ENCODE assay signal across 11 mouse cellular contexts in the genomic region with DNA sequence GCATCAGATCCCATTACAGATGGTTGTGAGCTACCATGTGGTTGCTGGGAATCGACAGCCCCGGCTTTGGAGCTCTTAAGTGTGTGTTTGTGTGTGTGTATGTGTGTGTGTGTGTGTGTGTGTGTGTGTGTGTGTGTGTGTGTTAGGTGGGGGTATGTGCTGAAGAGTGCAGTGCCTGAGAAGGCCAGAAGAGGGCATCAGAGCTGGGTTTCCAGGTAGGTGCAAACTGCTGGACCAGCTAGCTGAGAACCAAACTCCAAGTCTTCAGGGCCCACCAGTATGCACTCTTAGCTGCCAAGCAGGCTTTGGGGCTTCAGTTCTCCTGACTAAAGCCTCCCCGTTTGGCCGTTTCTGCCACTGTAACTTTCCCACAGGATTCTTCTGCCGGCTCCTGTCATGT. TPM values are rescaled to one million over a fixed set of nuclear protein-coding genes. Genes with fewer than 3 reads are reported as not detected.
DNase-seq lines count a peak whose midpoint lies in the region; ATAC-seq and TF ChIP-seq lines count a peak whose summit lies in the region.
"Had no signal": no experiment of that assay in that cellular context is flagged by ENCODE, and none has a peak within 500 bp of the region (broad histone marks: within the 10 kb centered on the region; RNA-seq: fewer than 3 reads in every experiment).

No protein-coding gene starts in this region.

- H3K27me3 ChIP-seq in intestine, postnatal 0 days (replicated peaks; ENCODE audit: control insufficient read depth, insufficient read depth, low read length) = no peaks in the 10 kb centered on the region
- H3K27me3 ChIP-seq in intestine, embryonic 15.5 days (replicated peaks) = no peaks in the 10 kb centered on the region
- H3K27me3 ChIP-seq in midbrain, postnatal 0 days (ENCODE audit: insufficient read depth, low read length) = no peaks in the 10 kb centered on the region
- no peaks in the 10 kb centered on the region for H3K27me3 ChIP-seq in midbrain, embryonic 14.5 days (ENCODE audit: control insufficient read depth, insufficient read depth, low read length)

- H3K9ac ChIP-seq in intestine, postnatal 0 days (ENCODE audit: low read depth, low read length) = no peak overlapping the region
- no peak overlapping the region for H3K9ac ChIP-seq in intestine, embryonic 15.5 days
- no peak overlapping the region for H3K9ac ChIP-seq in midbrain, postnatal 0 days (replicated peaks; ENCODE audit: low read length, poor library complexity, severe bottlenecking)
- no peak overlapping the region for H3K9ac ChIP-seq in midbrain, embryonic 14.5 days (replicated peaks; ENCODE audit: low read length)
- H3K9ac ChIP-seq in ES-E14 (ENCODE audit: insufficient read depth, low read depth, low read length, poor library complexity, severe bottlenecking) = no peak overlapping the region

- no peaks in the 10 kb centered on the region for H3K36me3 ChIP-seq in intestine, postnatal 0 days (ENCODE audit: control insufficient read depth, insufficient read depth)
- no peaks in the 10 kb centered on the region for H3K36me3 ChIP-seq in intestine, embryonic 15.5 days
- no peaks in the 10 kb centered on the region for H3K36me3 ChIP-seq in midbrain, postnatal 0 days (ENCODE audit: insufficient read depth, low read length)
- H3K36me3 ChIP-seq in midbrain, embryonic 14.5 days (ENCODE audit: control insufficient read depth, insufficient read depth, low read length) = no peaks in the 10 kb centered on the region
- no peaks in the 10 kb centered on the region for H3K36me3 ChIP-seq in ES-E14 (ENCODE audit: control insufficient read depth, insufficient read depth, low read length, poor library complexity, severe bottlenecking)
- H3K36me3 ChIP-seq: hindbrain, embryonic 10.5 days had no signal

- no peak for DNase-seq in midbrain, postnatal 0 days (ENCODE audit: low spot score)
- no peak for DNase-seq in midbrain, embryonic 14.5 days
- peak; percentile 54 for DNase-seq in ES-E14 (ENCODE audit: low read depth, low spot score)
- DNase-seq in naive thymus-derived CD4-positive, alpha-beta T cell, adult 2 months (ENCODE audit: low read depth) = peak; percentile 51
- DNase-seq in urinary bladder, postnatal 25 days (ENCODE audit: low spot score) = no peak
- no peak for DNase-seq in left cerebral cortex, postnatal 14 days (ENCODE audit: low spot score in 2 of 2)
- DNase-seq: cerebellum, postnatal 36 days; lung, postnatal 4 days had no signal

- no peak overlapping the region for H3K27ac ChIP-seq in intestine, postnatal 0 days (ENCODE audit: low read depth, low read length)
- no peak overlapping the region for H3K27ac ChIP-seq in intestine, embryonic 15.5 days
- H3K27ac ChIP-seq in midbrain, postnatal 0 days (ENCODE audit: low read depth, low read length) = no peak overlapping the region
- H3K27ac ChIP-seq in midbrain, embryonic 14.5 days (replicated peaks; ENCODE audit: low read depth, low read length) = no peak overlapping the region
- no peak overlapping the region for H3K27ac ChIP-seq in ES-E14 (ENCODE audit: insufficient read depth, low read depth, low read length, poor library complexity, severe bottlenecking)
- H3K27ac ChIP-seq: hindbrain, embryonic 10.5 days had no signal

- ATAC-seq in intestine, postnatal 0 days = no peak
- ATAC-seq in intestine, embryonic 15.5 days = no peak
- no peak for ATAC-seq in midbrain, postnatal 0 days (ENCODE audit: low FRiP score)
- no peak for ATAC-seq in midbrain, embryonic 14.5 days (ENCODE audit: low FRiP score, low TSS enrichment)

- no peak overlapping the region for H3K4me3 ChIP-seq in intestine, postnatal 0 days (ENCODE audit: low read depth, low read length)
- no peak overlapping the region for H3K4me3 ChIP-seq in intestine, embryonic 15.5 days (replicated peaks)
- H3K4me3 ChIP-seq in midbrain, postnatal 0 days (ENCODE audit: low read depth, low read length) = no peak overlapping the region
- no peak overlapping the region for H3K4me3 ChIP-seq in midbrain, embryonic 14.5 days (replicated peaks; ENCODE audit: low read depth, low read length)
- H3K4me3 ChIP-seq in ES-E14 (ENCODE audit: insufficient read depth in 1 of 2, low read depth in 1 of 2, low read length in 2 of 2, poor library complexity in 1 of 2, severe bottlenecking in 1 of 2) = no peak overlapping the region
- H3K4me3 ChIP-seq: hindbrain, embryonic 10.5 days had no signal

- TF ChIP-seq CTCF in intestine, postnatal 0 days (IDR thresholded peaks at IDR 0.05; ENCODE audit: low read depth) = peak; percentile 49
- peak; percentile 47 for TF ChIP-seq CTCF in midbrain, postnatal 0 days (IDR thresholded peaks at IDR 0.05)

- in situ Hi-C loops in ES-E14 (cut with MboI; ENCODE audit: low sequenced_read_pairs in 2 of 2, unreplicated experiment in 2 of 2) = loop anchor here in 1 of 2 experiments (25.0 kb wide), 1 partner anchor 279 kb away; no protein-coding TSS in a partner anchor

- H3K4me1 ChIP-seq in intestine, postnatal 0 days (replicated peaks; ENCODE audit: control insufficient read depth, insufficient read depth, low read length) = no peaks in the 10 kb centered on the region
- H3K4me1 ChIP-seq in intestine, embryonic 15.5 days (replicated peaks) = peaks cover 9% of the 10 kb centered on the region; the same call in 1 of the 2 replicates
- H3K4me1 ChIP-seq in midbrain, postnatal 0 days (ENCODE audit: insufficient read depth, low read length) = no peaks in the 10 kb centered on the region
- no peaks in the 10 kb centered on the region for H3K4me1 ChIP-seq in midbrain, embryonic 14.5 days (ENCODE audit: control insufficient read depth, insufficient read depth, low read length)
- H3K4me1 ChIP-seq in ES-E14 (ENCODE audit: control insufficient read depth in 2 of 2, insufficient read depth in 2 of 2, low read length in 2 of 2, poor library complexity in 1 of 2) = peaks cover 0 to 3% of the 10 kb centered on the region in 2 experiments; a peak in 1 of 4 replicates
- H3K4me1 ChIP-seq: hindbrain, embryonic 10.5 days had no signal

- no peaks in the 10 kb centered on the region for H3K9me3 ChIP-seq in intestine, postnatal 0 days (ENCODE audit: control insufficient read depth)
- H3K9me3 ChIP-seq in intestine, embryonic 15.5 days = no peaks in the 10 kb centered on the region
- no peaks in the 10 kb centered on the region for H3K9me3 ChIP-seq in midbrain, postnatal 0 days (ENCODE audit: low read length)
- H3K9me3 ChIP-seq in midbrain, embryonic 14.5 days (ENCODE audit: control insufficient read depth, low read length) = no peaks in the 10 kb centered on the region; the same call in 1 of the 2 replicates
- H3K9me3 ChIP-seq in ES-E14 (ENCODE audit: control insufficient read depth, insufficient read depth, low read depth, low read length) = no peaks in the 10 kb centered on the region

- intact Hi-C loops in left cerebral cortex, postnatal 14 days (cut with DNase I) = no loop called here

- 83% methylated on average over 5 of the region's 5 CpGs for WGBS in intestine, postnatal 0 days
- 85% methylated on average over 5 of the region's 5 CpGs for WGBS in intestine, embryonic 15.5 days
- 91% methylated on average over 5 of the region's 5 CpGs for WGBS in midbrain, postnatal 0 days
- 94% methylated on average over 5 of the region's 5 CpGs for WGBS in midbrain, embryonic 14.5 days

- no peak overlapping the region for H3K4me2 ChIP-seq in intestine, postnatal 0 days (replicated peaks; ENCODE audit: low read depth)
- no peak overlapping the region for H3K4me2 ChIP-seq in intestine, embryonic 15.5 days (replicated peaks)
- H3K4me2 ChIP-seq in midbrain, postnatal 0 days (ENCODE audit: low read depth, low read length, poor library complexity, severe bottlenecking) = no peak overlapping the region
- no peak overlapping the region for H3K4me2 ChIP-seq in midbrain, embryonic 14.5 days (ENCODE audit: low read length)

TF ChIP-seq in ES-E14, 5 proteins besides CTCF, POLR2A, EP300 and RAD21:
- TF ChIP-seq MAFK (IDR thresholded peaks at IDR 0.05; ENCODE audit: insufficient read depth, low read depth, low read length) = no peak
- TF ChIP-seq ZC3H11A (IDR thresholded peaks at IDR 0.05; ENCODE audit: borderline replicate concordance, low read depth, low read length) = no peak
- no peak for TF ChIP-seq HCFC1 (IDR thresholded peaks at IDR 0.05; ENCODE audit: borderline replicate concordance, insufficient read depth, low read length)
- no peak for TF ChIP-seq ZNF384 (IDR thresholded peaks at IDR 0.05; ENCODE audit: low read depth, low read length)
- no peak for TF ChIP-seq CHD2 (IDR thresholded peaks at IDR 0.05; ENCODE audit: low read depth, low read length)

RNA-seq across cellular contexts. Expression of a gene that starts 10.3 kb away (rescaled TPM):
- 20.9 and 23.8 TPM in 2 replicates for polyA plus RNA-seq in intestine, postnatal 0 days (2015; fragmentation: Nextera tagmentation; extraction: Ambion mirVana)
- 26.4 and 30.5 TPM in 2 replicates for polyA plus RNA-seq in intestine, embryonic 15.5 days (2015; fragmentation: Nextera tagmentation; extraction: Ambion mirVana)
- 77.4 and 84.6 TPM in 2 replicates for total RNA-seq in midbrain, postnatal 0 days (2014; rRNA removed)
- polyA plus RNA-seq in midbrain, postnatal 0 days (2015; fragmentation: Nextera tagmentation; extraction: Ambion mirVana) = 89.3 and 91.0 TPM in 2 replicates
- 43.6 and 57.5 TPM in 2 replicates for polyA plus RNA-seq in midbrain, embryonic 14.5 days (2014; fragmentation: Nextera tagmentation; extraction: Ambion mirVana)
- total RNA-seq in ES-E14 (2012; rRNA removed) = 5.4 and 6.2 TPM in 2 replicates
- 10 to 100 TPM; 47.2 to 48.8 TPM for total RNA-seq in left cerebral cortex, postnatal 14 days (2021)

RNA-seq across cellular contexts. Expression of a gene that starts 53.3 kb away (rescaled TPM):
- polyA plus RNA-seq in intestine, postnatal 0 days (2015; fragmentation: Nextera tagmentation; extraction: Ambion mirVana) = 17.3 and 18.9 TPM in 2 replicates
- 19.9 and 24.2 TPM in 2 replicates for polyA plus RNA-seq in intestine, embryonic 15.5 days (2015; fragmentation: Nextera tagmentation; extraction: Ambion mirVana)
- 47.2 and 57.1 TPM in 2 replicates for total RNA-seq in midbrain, postnatal 0 days (2014; rRNA removed)
- 24.8 and 29.9 TPM in 2 replicates for polyA plus RNA-seq in midbrain, postnatal 0 days (2015; fragmentation: Nextera tagmentation; extraction: Ambion mirVana)
- polyA plus RNA-seq in midbrain, embryonic 14.5 days (2014; fragmentation: Nextera tagmentation; extraction: Ambion mirVana) = 44.1 and 44.7 TPM in 2 replicates
- total RNA-seq in ES-E14 (2012; rRNA removed) = 73.2 and 73.7 TPM in 2 replicates
- 10 to 100 TPM; 91.7 to 98.2 TPM for total RNA-seq in left cerebral cortex, postnatal 14 days (2021)

Comparison
In these comparisons a context has a peak if more than half of its experiments do, and no peak if none do; other contexts are left out.
1. DNase-seq: peak in ES-E14 (single experiment) and naive thymus-derived CD4-positive, alpha-beta T cell, adult 2 months (single experiment); none in midbrain, postnatal 0 days (single experiment), midbrain, embryonic 14.5 days (single experiment), urinary bladder, postnatal 25 days (single experiment) and left cerebral cortex, postnatal 14 days (0 of 2).